Mouse (Mus musculus): Measurements from ENCODE around the gene Rgmb.

Gene Rgmb

GRCm38 (mm10) chr17:15822376-15822775, 8.5 kb downstream of the Rgmb start:
- no peak for DNase-seq (ENCODE audit: low spot score in 2 of 2)

DNA sequence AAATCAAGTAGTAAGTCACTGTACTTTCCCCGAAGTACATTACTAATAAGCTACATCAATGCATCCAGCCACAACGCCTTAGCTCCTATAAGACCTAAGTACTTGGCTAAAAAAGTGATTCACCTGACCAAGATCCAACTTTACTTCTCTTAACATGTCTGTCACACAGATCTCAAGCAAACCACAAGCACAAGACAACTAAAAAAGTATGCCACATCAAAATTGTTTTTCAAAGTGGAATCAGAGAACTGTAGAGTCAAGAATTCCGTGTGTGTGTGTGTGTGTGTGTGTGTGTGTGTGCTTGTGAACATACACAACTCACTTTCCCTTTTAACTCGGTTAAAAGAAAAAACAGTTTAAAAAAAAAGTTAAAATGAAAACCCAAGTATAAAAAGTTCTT, 9.1 kb downstream of the Rgmb start:
- DNase-seq (ENCODE audit: low spot score in 2 of 2), result no peak

DNA sequence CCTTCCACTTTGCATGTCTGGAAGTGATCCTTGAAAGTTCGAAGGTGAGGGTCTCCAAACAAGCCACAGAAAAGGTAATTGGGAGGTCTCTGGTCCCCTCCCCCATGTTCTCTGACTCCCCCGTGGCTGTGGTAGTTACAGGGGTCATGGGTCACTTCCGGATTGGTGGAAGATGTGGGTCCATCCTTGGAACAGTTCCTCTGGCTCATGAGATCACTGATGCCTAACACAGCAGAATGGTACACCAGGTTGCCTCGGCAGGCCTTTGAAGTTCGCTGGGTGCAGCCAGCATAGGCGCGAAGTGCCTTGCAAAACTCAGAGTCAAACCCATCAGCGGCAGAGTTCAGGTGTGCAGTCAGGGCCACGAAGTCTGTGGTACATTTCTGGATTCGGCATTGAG, 10.1 kb downstream of the Rgmb start:
- DNase-seq (ENCODE audit: low spot score in 2 of 2), result no peak

- DNase-seq (ENCODE audit: low spot score in 2 of 2), result no peak
These were observed 10.7 kb downstream of the Rgmb start for GRCm38 (mm10) chr17:15820146-15820545.

- no peak for DNase-seq (ENCODE audit: low spot score in 2 of 2)
These were observed 12.5 kb downstream of the Rgmb start for GRCm38 (mm10) chr17:15818372-15818771.

DNA sequence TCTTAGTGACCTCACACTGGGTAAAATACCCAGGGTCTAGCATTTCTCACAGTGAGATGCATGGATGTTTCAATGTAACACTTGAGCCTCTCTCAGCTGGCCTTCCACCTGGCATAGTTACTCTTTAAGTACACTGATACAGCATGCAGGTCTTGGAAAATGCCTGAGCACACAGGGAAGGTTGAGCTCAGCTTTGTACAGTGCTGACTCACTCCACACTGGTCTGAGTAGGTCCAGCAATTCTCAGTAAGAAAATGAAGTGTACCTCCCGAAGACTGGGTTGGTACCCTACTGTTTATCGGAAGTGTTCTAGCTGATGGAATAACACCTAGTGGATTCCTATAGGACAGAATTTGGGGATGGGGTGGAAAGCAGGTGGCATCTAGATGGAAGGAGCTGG, 13.2 kb downstream of the Rgmb start:
- no peak for DNase-seq (ENCODE audit: low spot score in 2 of 2)

DNA sequence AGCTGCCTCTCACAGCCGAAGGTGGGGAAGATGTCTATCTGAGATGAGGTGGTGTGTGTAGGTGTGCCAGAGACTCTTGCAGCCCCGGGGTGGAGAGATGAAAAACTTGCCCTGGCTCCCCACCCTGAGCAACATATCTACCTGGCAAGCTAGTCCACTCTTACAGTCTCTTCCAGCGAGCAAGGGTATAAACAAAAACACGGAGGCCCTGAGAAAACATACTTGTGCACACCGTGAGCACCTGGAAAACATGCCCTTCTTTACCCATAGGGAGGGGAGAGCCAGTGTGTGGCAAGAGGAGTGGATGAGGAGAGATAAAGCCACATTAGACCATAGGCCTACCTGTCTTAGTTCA, 13.8 kb downstream of the Rgmb start:
- DNase-seq (ENCODE audit: low spot score in 2 of 2), result no peak

- no peak for DNase-seq (ENCODE audit: low spot score in 2 of 2)
These were observed 14.3 kb downstream of the Rgmb start for GRCm38 (mm10) chr17:15816379-15817095.

DNA sequence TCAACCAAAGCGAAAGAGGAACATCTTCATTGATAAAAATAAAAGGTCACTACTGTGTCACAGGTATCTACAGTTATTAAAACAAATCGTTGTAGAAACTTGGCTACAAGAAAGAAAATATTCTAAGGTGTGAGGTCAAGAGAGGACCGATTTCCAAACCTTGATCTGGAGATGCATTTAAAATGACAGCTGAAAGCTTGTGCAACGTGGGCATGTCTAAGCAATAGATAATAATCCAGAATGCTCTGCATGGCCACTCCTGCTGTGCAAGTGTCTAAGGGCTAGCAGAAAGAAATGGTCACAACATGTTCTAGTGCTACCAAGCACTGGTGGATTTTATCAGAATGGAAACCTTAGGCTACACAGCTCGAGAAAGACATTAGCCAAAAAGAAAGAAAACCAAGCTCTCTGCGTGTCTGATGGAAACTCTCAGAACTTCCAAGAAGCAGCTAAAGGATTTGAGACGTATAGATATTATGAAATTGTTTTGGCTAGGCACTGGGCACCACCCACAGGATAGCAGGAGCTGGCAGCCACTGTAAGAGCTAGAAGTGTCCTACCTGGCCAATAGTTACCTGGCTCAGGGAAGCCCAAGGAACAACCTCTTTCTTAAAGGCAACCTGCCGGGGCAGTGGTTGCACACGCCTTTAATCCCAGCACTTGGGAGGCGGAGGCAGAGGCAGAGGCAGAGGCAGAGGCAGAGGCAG, 15.4 kb downstream of the Rgmb start:
- DNase-seq (ENCODE audit: low spot score in 2 of 2), result no peak

- DNase-seq (ENCODE audit: low spot score in 2 of 2), result no peak
These were observed 17.1 kb downstream of the Rgmb start for GRCm38 (mm10) chr17:15813658-15814212.

GRCm38 (mm10) chr17:15812136-15812778, 18.6 kb downstream of the Rgmb start:
- no peak for DNase-seq (ENCODE audit: low spot score in 2 of 2)

GRCm38 (mm10) chr17:15809949-15810348, 20.9 kb downstream of the Rgmb start:
- no peak for DNase-seq (ENCODE audit: low spot score in 2 of 2)

DNA sequence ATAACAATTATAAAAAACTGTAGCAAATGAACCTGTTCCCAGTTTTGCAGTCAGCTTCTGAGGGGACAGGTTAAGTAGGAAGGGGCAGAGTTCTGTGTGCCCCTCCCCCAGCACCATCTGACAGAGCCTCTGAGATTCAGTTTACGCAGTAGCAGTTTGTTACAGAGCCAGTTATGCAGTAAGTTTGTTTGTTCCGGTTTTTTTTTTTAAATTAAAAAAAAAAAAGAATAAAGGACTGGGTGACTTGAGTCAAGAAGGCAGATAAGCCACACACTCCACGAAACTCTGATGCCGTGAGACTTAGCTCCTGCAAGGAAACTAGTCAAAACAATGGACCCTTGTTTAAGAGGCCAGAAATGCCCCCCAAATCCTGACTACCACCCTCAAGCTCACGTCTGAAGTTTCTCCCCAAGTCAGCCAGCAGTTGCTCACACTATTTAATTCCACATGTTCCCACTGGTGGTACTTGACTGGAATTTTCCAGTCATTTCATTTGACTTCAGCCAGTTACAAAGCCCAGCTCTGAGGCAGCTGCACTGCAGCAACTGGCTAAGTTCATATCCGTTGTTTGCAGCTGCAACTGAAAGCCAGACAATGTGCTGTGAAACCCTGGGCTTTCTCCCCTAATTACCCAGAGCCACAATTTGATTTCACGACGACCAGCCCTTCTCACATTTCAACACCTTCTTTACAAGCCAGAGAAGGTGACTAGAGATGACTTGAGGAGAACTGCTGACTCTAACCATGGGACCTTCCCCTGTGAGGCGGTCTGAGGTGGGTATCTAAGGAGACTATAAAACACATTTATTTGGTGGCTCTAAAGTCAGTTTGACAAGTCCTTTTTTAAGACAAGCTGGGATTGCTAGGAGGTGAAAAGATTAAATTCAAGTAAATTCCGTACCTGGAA, 22.1 kb downstream of the Rgmb start:
- DNase-seq (ENCODE audit: low spot score in 2 of 2), result no peak

- no peak for DNase-seq (ENCODE audit: low spot score in 2 of 2)
These were observed 22.8 kb downstream of the Rgmb start for GRCm38 (mm10) chr17:15808015-15808414.

GRCm38 (mm10) chr17:15807295-15807984, 23.4 kb downstream of the Rgmb start:
- no peak for DNase-seq (ENCODE audit: low spot score in 2 of 2)

GRCm38 (mm10) chr17:15804008-15804812, 26.6 kb downstream of the Rgmb start:
- DNase-seq (ENCODE audit: low spot score in 2 of 2), result no peak

GRCm38 (mm10) chr17:15799195-15799793, 31.5 kb downstream of the Rgmb start:
- DNase-seq (ENCODE audit: low spot score in 2 of 2), result no peak

DNA sequence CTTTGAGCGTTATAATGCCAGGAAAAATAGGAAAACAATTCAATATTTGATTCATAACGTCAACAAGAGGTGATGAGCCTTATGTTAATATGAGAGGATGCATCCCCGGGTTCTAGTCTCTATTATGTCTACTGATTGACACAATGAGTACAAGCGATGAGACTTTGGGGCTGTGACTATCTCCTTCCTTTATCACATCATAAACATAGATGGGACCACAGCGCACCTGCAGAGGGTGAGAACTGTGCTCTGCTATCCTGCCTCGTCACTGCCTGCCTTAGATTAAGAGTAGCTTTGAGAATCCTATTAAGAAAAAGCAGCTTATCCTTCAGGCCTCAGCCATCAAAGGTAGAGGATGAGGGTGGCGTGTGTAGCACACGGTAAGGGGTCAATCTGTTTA, 40.1 kb downstream of the Rgmb start:
- no peak for DNase-seq (ENCODE audit: low spot score in 2 of 2)

DNA sequence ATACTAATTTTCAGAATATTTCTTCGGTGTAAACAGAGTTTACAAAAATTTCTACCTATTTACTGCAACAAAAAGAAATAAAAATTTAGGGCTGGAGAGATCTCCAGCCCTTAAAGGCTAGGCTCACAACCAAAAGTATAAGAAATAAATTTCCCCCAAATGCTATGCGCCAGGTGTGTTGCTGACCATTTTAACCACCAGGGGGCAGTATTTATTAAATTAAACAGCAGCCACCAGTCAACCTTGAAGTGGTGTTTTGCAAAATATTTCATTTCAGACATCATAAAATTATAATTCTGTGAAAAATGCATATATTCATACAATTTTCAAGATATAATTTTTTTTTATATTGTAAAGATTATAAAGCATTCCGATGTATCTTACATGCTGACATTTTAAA, 43.8 kb downstream of the Rgmb start:
- DNase-seq (ENCODE audit: low spot score in 2 of 2), result no peak

- no peak for DNase-seq (ENCODE audit: low spot score in 2 of 2)
These were observed 52.9 kb downstream of the Rgmb start for GRCm38 (mm10) chr17:15777979-15778378.
